Mouse (Mus musculus) brain, embryonic 14.5 days (tissue): ENCODE measurements at regions not wholly inside any gene's neighbourhood (a gene's known extent, or its start where the extent isn't known, plus 50 kb on each side); places are given as distances from the start of the nearest gene placed in this dataset.

ENCODE experiments used
- CTCF ChIP-seq: fragments of 200-500 bp; IDR thresholded peaks from 2 replicates; pipeline ENCODE4 v1.5.1; 2012; ENCODE audit warnings: inconsistent platforms, mild to moderate bottlenecking, moderate library complexity, borderline replicate concordance; ENCODE audit not compliant: insufficient read depth, insufficient read length; ENCODE audit errors: extremely low read depth
- POLR2A ChIP-seq: fragments of 200-500 bp; IDR thresholded peaks from 2 replicates; pipeline ENCODE4 v1.6.1; 2012; ENCODE audit warnings: mild to moderate bottlenecking, inconsistent platforms, borderline replicate concordance; ENCODE audit not compliant: poor library complexity, insufficient read depth, insufficient read length, severe bottlenecking; ENCODE audit errors: extremely low read depth

- TF ChIP-seq CTCF = no peak
- no peak for TF ChIP-seq POLR2A
Observed at GRCm38 (mm10) chr15:51206773-51207172, 2677.9 kb upstream of the Gm7489 start.
